Mouse (Mus musculus): ENCODE data around the gene Oas1g.
"Not testable (repeated sequence)": the region's sequence is repeated elsewhere in the genome, so short reads cannot be mapped to it uniquely, and the experiment has no call there.

Gene Oas1g

GRCm38 (mm10) chr5:120887413-120887812 is at the start of gene Oas1g:
Gene Oas1g, minus strand, starts transcription at chr5:120887613.
- not testable (repeated sequence) for DNase-seq (ENCODE audit: low spot score in 2 of 2)

- DNase-seq (ENCODE audit: low spot score in 2 of 2), result no peak
Measured at GRCm38 (mm10) chr5:120933966-120934365, 46.6 kb upstream of the Oas1g start.

GRCm38 (mm10) chr5:120927036-120927435 is 39.6 kb upstream of the Oas1g start:
- DNase-seq (ENCODE audit: low spot score in 2 of 2), result no peak

DNA sequence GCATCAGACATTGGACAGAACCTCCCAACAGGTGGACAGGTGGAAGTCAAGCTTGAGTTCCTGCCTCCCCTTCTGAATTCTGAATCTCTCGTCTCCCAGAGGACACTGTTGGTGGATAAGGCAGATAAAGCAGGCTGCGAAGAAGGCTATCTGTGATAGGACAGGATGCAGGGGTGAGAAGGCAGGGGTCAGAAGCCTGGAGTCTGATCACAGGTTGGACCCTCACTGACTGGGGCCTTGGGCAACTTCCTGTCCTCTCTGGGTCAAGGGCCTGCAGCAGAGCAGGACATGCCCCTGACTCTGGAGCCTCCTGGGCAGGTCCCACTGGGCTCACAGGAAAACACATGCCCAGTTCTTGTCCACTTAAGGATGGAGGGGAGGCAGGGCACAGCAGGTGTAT is 38.9 kb upstream of the Oas1g start:
- DNase-seq (ENCODE audit: low spot score in 2 of 2), result not testable (repeated sequence)

DNA sequence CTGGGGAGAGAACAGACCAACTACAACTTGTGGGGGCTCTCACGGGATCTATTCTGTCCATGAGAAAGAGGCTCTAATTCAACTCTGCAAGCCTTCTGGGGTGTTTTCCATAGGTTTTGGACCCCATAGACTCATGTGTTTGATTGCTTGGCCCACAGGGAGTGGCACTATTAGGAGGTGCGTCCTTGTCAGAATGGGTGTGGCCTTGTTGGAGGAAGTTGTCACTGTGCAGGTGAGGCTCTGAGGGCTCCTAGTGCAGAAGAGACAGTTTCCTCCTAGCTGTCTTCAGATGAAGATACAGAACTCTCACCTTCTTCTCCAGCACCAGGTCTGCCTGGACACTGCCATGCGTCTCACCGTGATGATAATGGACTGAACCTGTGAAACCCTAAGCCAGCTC is 37.1 kb upstream of the Oas1g start:
- not testable (repeated sequence) for DNase-seq (ENCODE audit: low spot score in 2 of 2)

- DNase-seq (ENCODE audit: low spot score in 2 of 2), result no peak
Measured at GRCm38 (mm10) chr5:120923969-120924368, 36.6 kb upstream of the Oas1g start.

DNA sequence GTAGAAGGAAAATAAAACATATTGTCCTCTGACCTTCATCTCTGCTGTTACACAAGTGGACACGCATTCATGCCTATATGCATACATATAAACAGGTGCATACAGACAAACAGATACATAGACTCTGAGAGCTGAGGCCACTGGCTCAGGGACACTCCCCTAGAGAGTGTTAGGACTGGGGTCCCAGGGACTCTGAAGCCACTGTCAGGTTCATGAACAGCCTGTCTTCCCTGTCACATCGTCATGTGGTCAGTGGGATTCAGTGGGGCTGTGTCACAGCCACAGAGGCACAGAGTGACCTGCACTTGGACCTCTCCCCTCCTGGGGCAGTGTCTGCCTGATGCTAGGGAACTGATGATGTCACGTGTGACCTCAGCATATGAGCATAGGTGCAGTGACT is 32.9 kb upstream of the Oas1g start:
- no peak for DNase-seq (ENCODE audit: low spot score in 2 of 2)

DNA sequence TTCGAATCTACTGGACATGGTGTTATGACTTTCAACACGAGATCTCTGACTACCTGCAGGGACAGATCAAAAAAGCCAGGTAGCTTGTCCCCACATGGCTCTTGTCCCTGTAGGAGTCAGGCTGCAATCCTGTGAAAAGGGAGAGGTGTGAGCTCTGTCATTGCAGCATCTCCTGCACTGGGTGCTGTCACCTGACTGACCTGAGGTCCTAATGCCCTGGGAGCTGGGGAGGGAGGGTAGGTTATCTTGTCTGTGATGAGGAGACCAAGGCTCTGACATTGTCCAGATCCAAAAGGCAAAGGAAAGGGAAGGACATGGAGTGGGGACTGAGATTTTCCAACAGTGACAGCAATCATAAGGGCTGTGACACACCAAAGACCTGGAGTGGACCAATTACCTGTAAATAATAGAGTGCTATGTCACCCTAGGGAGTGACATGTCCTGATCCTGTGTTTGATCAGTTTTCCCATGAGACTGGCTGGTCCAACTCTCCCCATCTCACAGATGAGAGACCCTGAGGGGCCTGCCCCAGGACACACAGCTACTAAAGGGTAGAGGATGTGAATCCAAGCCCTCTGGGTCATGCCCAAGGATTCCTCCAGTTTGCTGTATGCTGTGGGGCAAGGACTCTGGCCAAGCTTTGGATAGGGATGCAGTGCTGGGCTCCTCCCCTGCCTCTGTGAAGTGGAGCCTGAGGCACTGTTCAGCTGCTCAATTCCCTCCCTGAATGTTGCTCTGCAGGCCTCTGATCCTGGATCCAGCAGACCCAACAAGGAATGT is 31.9 kb upstream of the Oas1g start:
- DNase-seq (ENCODE audit: low spot score in 2 of 2), result not testable (repeated sequence)

DNA sequence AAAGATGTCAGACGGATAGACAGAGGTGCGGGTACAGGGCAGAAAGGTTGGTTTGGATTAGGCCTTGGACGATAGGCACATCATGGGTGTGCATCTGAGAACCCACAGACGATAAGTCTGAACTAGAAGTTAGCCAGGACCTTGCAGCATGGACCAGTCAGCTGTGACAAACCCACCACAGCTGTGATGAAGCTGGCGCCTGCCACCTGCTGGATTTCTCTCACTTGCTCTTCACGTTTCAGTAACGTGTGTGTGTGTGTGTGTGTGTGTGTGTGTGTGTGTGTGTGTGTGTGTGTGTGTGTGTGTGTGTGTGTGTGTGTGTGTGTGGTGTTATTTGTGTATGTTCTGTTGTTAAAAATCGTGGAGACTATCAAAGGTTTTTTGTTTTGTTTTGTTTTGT is 26.8 kb upstream of the Oas1g start, which contains the start of gene Oas1d:
Gene Oas1d, plus strand, starts transcription at position 333 of the 400 bp plus-strand sequence.
- DNase-seq (ENCODE audit: low spot score in 2 of 2), result not testable (repeated sequence)

DNA sequence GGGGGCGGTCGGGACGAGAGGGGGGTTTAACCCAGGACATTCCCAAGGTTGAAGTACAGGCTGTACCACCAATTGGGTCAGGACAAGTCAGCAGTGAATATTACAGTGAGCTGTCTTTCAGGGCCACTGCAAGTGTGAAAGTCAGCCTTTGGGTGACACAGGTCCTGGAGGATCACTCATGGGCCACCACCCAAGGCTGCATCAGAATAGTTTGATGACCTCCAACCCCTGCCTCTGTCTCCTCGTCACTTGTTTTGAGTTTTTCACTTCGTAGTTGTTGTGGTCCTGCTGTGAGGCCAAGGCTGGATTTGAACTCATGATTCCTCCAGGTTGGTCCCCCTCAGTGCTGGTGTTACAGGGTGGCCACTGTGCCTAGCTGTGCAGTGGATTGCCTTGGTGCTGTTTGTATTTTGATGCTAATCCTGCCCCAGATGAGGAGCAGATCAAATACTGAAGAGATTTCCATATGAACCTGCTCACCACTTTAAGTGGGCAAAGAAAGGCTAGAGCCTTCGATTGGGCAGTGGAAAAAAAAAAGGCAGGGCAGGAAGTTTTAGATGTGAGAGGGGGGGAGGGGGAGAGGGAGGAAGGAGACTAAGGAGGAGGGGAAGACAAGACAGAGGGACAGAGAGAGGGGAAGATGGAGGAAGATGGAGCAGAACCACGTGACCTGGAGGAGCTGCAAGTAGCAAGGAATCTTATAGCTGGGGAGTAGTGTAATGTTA is 20.9 kb upstream of the Oas1g start:
- no peak for DNase-seq (ENCODE audit: low spot score in 2 of 2)

DNA sequence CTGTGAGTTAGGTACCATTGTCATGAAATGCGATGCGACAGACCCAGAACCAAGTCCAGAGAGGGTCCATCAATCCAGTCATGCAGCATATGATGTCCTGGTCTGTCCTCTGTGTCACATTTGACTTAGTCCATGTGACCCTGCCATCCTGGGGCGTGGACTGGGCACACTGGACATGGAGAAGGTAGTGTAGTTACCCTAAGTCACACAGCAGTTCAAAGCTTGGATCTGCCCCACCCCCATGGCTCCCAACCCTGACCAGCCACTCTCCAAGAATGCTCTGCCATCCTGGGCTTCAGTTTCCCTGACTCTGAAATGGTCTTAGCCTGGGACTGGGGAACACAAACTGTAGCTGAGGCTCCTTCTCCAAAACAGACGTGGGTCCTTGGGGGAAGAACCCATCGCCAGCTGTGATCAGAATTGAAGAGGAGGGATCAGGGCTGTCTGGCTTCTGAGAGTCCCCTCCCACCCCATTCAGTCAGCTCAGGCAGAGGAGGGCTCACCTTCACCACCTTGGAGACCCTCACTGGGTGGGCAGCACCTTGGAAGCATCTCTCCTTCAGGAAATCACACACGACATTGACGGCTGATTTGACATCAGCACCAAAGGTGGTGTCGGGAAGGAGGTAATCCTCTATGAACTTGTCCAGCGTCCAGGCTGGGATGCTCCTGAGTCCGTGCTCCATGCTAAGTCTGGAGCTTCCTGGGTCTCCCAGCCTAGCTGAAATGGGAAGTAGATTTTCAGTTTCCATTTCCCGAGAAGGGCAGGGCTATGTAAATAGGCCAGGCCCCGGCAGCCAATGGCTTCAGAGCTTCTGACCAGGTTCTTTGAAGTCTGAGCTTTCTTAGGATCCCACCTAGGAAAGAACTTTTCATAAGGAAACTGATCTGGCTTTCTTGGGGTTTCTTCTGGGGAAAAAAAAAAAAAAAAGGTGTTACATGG is 19.6 kb upstream of the Oas1g start, which contains the start of gene Oas1a:
Gene Oas1a, minus strand, starts transcription at position 731 of the 943 bp plus-strand sequence.
- not testable (repeated sequence) for DNase-seq (ENCODE audit: low spot score in 2 of 2)

DNA sequence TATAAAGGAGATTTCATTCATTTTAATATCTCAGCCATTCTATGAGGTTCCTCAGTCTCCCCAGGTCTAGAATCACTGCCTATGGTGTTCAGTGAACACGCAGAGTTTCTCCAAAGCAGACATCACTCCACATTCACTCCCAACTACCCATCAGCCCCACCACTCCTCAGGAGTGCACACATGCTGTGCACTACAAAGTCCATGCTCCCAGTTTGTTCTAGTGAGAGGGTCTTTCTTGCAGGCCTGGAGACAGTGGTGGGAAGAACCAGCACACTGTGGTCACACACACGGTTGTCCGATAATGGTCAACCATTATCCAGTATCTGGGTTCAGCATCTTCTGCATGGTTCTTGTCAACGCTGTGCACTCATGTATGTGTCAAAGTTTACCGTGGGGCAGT is 14.6 kb upstream of the Oas1g start:
- no peak for DNase-seq (ENCODE audit: low spot score in 2 of 2)

GRCm38 (mm10) chr5:120900666-120901065 is 13.3 kb upstream of the Oas1g start:
- DNase-seq (ENCODE audit: low spot score in 2 of 2), result no peak

DNA sequence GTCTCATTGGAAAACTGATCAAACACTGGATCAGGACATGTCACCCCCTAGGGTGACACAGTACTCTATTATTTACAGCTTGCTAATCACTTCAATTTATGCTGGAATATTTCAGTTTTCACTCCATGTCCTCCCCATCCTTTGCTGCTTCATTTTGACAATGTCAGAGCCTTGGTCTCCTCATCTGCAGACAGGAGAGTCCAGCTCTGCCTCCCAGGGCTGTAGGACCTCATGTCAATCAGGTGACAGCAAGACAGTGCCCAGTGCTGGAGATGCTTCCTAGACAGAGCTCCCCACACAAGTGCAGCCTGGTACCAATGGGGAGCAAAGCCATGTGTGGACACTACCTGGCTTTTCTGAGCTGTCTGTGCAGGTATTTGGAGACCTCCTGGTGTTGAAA is 11.3 kb upstream of the Oas1g start:
- DNase-seq (ENCODE audit: low spot score in 2 of 2), result no peak

GRCm38 (mm10) chr5:120898307-120898706 is 10.9 kb upstream of the Oas1g start:
- no peak for DNase-seq (ENCODE audit: low spot score in 2 of 2)

GRCm38 (mm10) chr5:120895231-120895900 is 8.0 kb upstream of the Oas1g start:
- DNase-seq (ENCODE audit: low spot score in 2 of 2), result no peak

GRCm38 (mm10) chr5:120894692-120895091 is 7.3 kb upstream of the Oas1g start:
- DNase-seq (ENCODE audit: low spot score in 2 of 2), result not testable (repeated sequence)

GRCm38 (mm10) chr5:120893866-120894265 is 6.5 kb upstream of the Oas1g start:
- DNase-seq (ENCODE audit: low spot score in 2 of 2), result not testable (repeated sequence)

DNA sequence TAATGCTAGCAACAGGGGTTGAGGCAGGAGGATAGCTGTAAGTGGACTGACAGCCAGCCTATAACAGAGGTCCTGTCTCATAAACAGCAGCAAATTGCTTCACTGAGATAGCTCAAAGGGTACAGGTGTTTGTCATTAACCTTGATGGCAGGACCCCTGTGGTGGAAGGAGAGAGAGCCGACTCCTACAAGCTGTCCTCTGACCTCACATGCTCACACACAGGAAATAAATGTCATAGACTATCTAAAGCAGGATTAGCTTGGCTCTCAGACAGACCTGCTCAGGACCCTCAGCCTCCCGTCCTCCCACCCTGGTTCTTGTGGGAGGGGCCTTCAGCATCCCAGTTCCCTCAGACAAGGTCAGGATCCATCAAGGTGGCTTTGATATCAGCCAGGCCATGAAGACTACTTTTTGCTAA is 4.8 kb upstream of the Oas1g start:
- no peak for DNase-seq (ENCODE audit: low spot score in 2 of 2)

GRCm38 (mm10) chr5:120891566-120892242 is 4.3 kb upstream of the Oas1g start:
- DNase-seq (ENCODE audit: low spot score in 2 of 2), result not testable (repeated sequence)

GRCm38 (mm10) chr5:120890991-120891390 is 3.6 kb upstream of the Oas1g start:
- DNase-seq (ENCODE audit: low spot score in 2 of 2), result no peak

Data from spleen, postnatal 10 days (tissue).